Mouse (Mus musculus) lung, postnatal 0 days (tissue): ENCODE results near the gene Pwwp2a.

ENCODE experiments used
- CTCF ChIP-seq: IDR thresholded peaks from 2 replicates; pipeline ENCODE4 v1.5.1; 2016; ENCODE audit warnings: antibody characterized with exemption, mild to moderate bottlenecking
- EP300 ChIP-seq: IDR thresholded peaks from 2 replicates; pipeline ENCODE4 v1.6.1; 2016; ENCODE audit warnings: antibody characterized with exemption, mild to moderate bottlenecking, control low read depth

DNA sequence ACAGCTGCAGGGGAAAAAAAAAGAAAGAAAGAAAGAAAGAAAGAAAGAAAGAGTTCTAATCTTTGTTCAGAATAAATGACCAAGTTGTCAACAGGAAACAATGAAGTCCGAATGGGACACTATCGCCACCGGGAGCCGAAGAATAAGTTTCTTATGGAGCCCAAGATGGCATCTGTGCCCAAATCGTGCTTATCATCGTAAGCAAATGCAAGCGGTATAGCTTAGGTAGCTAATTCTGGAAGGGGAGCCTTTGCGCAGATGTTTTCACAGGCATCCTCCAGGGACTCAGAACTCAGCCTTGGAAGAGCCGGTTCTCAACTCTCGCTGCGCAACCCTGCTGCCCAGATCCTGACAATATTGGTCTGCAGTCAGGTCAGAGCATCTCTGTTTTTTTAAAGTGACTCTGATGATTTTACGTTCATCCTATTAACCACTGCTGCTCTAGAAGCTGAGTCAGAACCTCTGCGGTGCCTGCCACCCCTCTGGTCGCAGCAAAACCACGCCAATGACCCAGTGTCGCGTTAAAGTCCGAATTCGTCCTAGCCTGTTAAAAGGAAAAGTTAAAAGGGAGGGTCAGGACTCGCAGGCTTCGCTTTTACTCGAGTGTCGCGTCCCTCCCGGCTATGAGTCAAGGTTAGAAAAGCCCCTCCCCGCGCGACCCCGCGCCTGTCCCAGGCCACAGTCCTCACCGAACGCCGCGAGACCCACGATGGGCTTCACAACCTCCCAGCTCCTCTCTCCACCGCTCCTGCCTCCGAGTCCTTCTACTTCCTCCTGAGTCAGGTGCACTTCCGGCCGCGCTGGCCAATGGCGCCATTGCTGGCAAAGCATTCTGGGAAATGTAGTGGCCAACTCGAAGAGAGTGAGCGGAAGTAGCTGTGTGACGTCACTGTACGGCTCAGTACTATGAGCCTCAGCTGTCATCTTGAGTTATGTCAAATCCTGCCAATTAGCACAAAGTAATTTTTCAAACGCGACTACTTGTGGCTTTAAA, 65.7 kb downstream of the Pwwp2a start, which contains the start of gene Ttc1:
- TF ChIP-seq CTCF = no peak
- no peak for TF ChIP-seq EP300
